Mouse (Mus musculus): ENCODE measurements around the gene Pck2. TPM values are rescaled to one million over a fixed set of nuclear protein-coding genes. Genes with fewer than 3 reads are reported as not detected.

Pck2 gene
- total RNA-seq, 2 experiments from 2014 or later = 20.4 to 21.4 TPM

DNA sequence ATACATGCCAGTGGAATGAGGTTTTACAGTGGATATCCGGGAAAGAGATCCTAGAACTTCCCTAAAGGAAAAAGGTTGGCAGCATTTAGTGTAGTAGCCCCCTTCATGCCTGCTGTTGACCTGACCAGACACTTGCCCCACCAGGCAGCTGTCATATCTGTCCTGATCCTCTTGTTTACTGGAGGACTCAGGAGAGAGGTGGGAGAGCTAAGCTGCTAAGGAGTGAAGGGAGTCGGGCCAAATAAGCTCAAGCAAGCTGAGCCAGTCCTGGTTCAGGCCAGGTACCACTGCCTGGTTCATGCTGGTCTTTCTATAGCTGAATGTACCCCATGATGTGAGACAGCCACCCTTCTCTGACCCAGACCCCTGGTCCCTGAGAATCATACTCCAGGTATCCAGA is 13.4 kb upstream of the Pck2 start:
- no peak for DNase-seq (ENCODE audit: low spot score in 2 of 2)

DNA sequence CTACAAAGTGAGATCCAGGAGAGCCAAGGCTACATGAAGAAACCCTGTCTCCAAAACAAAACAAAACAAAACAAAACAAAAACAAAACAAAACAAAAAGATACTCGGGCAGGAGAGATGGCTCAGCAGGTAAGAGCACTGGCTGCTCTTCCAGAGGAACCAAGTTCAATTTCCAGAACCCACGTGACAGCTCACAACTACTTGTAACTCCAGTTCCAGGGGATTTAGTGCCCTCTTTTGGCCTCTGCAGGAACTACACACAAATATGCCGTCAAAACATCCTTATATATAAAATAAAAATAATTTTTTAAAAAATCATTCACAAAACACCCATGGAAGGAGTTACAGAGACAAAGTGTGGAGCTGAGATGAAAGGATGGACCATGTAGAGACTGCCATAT is 12.1 kb upstream of the Pck2 start:
- no peak for DNase-seq (ENCODE audit: low spot score in 2 of 2)

DNA sequence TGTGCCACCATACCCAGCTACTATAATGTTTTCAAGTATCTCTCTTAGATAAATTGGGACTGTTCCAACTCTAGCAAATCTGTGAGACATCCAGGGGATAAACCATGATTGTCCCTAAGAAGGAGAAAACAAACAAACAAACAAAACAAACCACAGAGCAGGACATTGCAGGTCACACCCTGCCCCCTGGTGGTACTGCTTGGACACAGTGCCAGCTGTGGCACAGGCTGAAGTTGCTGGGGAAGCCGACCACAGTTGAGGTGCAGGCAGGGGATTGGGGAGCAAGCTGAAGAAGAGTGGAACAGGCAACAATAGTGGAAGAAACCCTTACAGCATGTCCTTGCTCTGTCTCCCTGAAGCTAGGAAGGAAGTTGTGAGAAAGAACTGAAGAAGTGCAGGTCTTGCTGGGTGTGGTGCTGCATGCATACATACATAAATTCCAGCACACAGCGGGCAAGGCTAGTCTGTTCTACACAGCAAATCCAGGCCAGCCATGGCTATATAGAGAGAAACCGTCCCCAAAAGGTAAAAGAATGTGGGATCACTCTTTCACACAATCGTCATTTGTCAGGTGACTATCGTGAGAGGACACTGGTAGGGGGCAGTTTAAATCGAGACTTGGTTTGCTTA is 3.8 kb upstream of the Pck2 start:
- DNase-seq (ENCODE audit: low spot score in 2 of 2) = peak in 1 of 2 experiments; percentile 59

DNA sequence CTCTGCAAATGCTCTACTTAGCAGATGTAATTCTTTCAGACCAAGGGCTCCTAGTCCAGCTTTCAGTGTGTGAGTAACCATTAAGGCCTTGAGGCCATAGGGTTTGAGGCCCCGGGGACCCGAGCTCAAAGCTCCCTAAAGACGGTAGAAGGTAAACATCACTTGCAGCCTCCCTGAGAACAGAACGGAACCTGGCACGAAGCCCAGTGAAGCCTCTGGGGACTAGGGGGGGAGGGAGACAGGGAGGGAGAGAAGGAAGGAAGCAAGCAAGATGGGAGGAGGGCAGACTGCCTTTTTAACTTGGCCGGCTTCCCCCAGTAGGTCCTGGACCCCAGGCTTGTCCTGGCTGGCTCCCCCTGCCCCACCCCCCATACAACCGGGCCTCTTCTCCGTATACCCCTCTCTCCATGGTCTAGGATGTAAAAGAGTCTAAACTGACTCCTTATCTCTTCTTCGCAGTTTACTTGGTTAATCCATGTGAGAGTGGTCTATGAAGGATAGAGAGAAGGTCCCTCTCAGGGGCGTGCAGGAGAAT is 788 bp downstream of the Pck2 start:
- DNase-seq (ENCODE audit: low spot score in 2 of 2) = peak; percentile 75 to 79

DNA sequence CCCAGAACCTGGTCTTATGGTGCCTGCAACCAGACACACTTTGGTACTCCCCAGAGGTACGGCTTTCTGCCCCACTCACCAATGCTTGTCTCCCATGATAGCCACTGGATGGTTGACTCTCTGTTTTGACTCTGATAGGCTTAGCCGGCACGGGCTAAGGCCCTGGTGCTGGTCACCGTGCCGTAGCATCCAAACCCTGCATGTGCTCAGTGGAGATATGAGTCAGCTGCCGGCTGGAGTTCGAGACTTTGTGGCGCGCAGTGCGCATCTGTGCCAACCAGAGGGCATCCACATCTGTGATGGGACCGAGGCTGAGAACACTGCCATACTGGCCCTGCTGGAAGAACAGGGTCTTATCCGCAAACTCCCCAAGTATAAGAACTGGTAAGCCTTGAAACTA is 2.2 kb downstream of the Pck2 start:
- DNase-seq (ENCODE audit: low spot score in 2 of 2) = no peak

DNA sequence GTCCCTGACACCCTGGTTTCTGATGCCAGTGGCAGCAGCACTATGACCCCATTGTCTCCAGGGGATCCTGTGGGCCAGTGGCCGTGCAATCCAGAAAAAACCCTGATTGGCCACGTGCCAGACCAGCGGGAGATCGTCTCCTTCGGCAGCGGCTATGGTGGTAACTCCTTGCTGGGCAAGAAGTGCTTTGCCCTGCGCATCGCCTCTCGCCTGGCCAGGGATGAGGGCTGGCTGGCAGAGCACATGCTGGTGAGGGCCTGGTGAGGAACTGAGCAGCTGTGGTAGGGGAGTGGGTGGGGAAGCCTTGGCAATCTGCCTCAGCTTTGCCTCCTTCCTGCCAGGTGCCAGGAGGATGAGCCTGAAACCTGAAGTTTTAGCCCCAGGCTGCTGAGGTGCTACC is 4.3 kb downstream of the Pck2 start:
- no peak for DNase-seq (ENCODE audit: low spot score in 2 of 2)

DNA sequence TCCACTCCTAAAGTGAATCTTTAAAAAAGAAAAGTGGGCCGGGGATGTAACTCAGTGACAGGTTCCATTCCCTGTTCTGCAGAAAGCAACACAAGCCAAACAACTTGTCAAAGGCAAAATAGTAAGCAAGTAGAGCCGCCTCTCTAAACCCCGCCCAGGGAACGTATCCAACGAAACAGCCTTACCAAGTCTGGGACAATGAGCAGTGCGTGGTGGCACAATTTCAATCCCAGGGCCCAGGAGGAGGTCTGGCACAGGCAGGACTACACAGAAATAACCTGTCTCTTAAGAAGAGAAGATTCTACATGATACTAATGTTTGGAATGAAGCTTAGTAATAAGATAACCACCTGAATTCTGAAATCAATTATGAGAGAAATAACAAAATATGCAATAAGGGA is 10.1 kb downstream of the Pck2 start:
- no peak for DNase-seq (ENCODE audit: low spot score in 2 of 2)

DNA sequence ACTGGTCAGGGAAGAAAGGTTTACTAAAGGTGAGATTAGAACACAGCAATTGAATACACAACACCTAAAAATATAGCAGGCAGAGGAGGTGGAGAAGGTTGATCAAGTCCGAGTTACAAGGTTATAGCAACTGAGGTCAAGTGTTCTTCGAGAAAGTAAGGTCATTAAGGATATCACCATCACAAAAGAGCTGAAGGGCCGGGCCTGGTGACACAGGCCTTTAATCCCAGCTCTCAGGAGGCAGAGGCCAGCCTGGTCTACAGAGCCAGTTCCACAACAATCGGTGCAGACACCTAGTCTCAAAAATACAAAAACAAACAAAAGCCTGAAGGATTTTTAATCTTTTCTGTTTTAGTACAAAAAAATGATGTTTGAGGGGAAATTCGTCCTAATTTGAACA is 11.3 kb downstream of the Pck2 start:
- no peak for DNase-seq (ENCODE audit: low spot score in 2 of 2)

DNA sequence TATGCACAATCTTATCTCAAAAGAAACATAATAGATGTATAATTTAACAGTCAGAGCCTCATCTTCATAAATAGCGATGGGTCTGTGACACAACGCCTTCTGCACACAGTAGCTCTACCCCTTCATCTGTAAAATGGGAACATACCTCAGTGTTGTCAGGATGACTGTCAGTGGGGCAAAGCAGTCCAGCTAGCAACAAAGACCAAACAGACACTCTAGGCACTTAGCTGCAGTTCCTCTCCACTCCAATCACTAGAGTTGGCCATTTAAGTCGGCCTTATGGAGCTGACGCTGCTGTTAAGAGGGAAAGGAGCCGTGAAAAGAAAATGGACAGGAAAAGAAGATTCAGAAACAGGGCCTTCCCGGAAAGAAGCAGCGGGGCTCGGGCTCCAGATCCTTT is 11.7 kb downstream of the Pck2 start:
- no peak for DNase-seq (ENCODE audit: low spot score in 2 of 2)

DNA sequence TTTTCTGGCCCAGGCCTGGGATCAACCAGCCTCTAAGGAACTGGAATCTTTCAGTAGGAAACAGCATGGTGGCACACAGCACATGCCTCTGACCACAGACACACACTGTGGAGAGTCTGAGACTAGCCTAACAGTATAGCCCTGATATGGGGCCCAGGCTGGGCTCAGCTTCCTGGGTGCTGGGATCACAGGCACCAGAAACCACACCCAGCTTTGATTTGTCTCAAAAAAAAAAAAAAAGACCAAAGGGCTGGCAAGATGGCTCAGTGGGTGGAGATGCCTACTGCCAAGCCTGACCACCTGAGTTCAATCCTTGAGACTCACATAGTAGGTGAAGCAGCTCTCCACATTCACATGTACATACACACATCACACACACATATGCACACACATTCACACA is 14.6 kb downstream of the Pck2 start:
- DNase-seq (ENCODE audit: low spot score in 2 of 2) = no peak

DNA sequence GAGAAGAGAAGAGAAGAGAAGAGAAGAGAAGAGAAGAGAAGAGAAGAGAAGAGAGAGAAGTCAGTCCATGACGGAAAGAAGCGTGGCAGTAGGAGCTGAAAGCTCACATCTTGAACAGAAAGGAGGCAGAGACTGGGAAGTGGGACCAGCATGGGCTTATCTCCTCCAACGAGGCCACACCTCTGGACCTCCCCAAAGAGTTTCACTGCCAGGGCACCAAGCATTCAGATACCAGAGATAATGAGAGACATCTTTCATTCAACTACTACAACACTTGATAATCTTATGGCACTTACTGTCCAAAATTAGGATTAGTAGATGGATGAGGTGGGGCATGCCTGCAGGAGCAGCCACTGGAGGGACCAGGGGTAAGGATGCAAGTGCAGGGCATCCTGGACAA is 15.7 kb downstream of the Pck2 start:
- no peak for DNase-seq (ENCODE audit: low spot score in 2 of 2)

DNA sequence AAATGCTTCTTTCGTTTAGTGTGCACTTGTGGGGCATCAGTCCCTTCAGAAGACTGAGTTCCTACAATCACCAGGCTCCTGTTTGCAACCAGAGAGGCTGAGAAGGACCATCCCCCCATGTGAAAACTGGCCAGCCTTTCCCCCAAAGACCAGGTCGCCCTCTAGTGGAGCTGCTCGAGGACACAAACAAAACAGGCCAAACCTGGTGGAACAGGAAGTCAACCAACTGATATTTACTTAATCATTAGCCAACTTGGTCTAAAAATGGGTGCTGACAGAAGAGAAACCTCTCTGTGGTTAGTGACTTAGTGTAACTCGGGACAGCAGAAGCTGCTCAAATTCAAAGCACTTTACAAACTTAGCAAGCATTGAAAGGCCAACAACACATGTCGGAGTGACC is 16.9 kb downstream of the Pck2 start:
- DNase-seq (ENCODE audit: low spot score in 2 of 2) = peak; percentile 83 to 84

DNA sequence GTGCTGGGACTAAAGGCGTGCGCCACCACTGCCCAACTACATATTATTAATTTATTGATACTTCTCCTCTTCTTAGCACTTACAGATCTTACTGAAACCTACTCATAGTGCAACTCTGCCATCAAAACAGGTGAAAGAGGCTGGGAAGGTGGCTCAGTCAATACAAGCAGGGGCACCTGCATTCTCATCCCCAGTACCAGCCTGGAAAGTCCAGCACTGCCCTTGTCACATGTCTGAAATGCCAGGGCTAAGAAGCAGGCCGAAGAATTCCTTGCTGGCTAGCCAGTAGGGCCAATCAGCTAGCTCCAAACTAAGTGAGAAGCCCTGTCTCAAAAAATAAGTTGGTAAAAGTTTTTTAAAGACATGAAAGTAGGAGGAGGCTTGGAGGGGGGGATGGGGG is 17.5 kb downstream of the Pck2 start:
- no peak for DNase-seq (ENCODE audit: low spot score in 2 of 2)

DNA sequence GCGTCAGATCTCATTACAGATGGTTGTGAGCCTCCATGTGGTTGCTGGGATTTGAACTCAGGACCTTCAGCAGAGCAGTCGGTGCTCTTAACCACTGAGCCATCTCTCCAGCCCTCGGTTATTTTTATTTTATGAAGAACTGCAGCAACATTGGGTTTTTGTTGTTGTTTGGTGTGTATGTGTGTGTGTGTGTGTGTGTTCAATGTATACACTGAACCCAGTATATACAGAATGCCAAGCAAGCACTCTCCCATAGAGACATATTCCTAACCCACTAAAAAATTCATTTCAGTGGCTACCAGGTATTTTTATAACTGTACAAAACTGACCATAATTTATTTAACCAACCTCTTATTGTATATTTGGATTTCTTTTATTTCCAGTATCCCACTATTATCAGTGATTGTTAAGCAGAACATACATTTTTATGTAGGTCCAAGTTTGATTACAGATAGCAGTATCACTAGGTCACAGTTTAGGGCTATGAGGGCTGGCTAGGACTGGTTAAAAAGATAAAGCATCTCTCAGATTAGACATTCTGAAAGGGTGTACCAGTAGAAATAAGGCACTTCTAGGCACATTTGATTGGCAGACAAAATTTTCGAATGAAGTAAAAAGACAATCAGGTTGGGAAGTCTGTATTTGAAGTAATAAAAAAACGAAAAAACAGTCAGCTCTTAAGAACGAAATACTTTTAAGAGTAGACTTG is 18.8 kb downstream of the Pck2 start:
- DNase-seq (ENCODE audit: low spot score in 2 of 2) = no peak

DNA sequence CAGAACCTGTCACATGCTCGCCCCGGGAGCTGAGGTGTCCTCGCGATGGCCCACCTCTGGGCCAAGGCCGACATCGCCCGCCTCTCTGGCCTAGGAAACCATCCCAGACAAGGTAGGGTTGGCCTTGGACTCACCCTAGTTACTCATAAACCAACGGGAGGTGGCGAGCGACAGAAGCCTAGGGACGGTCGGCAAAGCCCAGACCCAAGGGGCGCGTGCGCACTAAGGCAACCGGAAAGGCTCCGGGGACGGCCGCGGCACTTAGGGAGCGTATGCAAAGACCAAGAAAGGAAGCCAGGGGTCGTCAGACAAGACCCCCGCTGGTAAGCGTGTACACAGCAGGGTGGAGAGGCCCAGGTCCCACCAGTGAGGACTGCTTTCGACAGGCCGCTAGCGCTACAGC is 19.7 kb downstream of the Pck2 start, which contains the start of gene Dcaf11:
Dcaf11 (plus strand) TSS at position 208 of the 403 bp plus-strand sequence.
- DNase-seq (ENCODE audit: low spot score in 2 of 2) = peak; percentile 89 to 91

DNA sequence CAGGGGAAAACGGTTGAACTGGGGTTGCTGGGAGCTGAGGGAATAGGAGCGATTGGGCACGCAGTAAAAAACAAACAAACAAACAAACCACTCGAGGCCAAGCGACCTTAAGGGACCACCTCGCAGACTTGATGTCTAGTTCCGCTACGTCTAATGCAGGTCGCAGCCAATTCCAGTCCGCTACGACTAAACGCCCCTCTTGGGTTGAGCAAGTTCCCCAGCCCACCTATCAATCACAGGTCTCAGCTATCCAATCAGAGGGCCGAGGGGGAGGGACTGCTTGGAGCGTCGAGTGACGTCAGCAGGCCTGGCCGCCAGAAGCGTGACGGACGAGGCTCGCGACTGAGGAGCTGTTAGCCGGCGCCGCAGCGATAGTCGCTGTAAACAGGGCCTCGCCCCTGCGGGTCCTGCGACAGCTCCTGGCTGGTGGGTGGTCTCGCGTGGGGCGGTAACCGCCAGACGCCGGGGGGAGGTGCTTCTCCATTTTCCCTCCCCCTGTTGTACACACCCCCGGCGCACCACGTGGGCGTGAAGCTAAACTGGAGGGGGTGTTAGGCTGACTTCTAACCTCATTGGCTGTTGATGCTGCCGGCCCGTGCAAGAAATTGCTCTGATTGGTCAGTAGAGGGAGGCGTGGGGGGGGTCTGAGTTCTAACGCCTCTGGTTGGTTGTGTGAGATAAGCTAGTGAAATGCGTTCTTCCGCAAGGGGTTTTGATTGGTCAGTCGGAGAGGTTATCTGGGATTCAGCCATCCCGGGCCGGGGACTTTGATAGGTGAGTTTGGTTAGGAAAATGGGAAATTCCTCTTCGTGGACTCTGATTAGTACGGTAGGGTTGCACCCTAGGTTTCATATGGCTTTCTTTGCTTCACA is 20.4 kb downstream of the Pck2 start, which contains the start of gene A730061H03Rik:
A730061H03Rik (minus strand) TSS at position 205 of the 872 bp plus-strand sequence.
- DNase-seq (ENCODE audit: low spot score in 2 of 2) = peak; percentile 98

DNA sequence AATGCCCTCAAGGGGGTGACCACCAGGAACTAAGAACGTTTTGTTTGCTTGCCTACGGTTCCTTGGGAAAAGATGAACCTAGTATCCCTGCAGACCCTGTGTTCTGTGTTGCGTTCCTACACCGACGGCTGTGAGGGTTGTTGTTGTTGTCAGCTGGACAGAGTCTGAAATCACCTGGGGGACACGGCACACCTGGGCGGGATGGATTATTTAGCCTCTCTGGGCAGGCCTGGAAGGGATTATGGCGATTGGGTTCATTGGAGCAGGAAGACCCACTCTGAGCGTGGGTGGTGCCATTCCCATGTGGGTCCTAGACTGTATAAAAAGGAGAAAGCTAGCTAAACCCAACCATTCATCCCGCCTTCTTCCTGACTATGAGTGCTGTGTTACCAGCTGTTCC is 21.8 kb downstream of the Pck2 start:
- DNase-seq (ENCODE audit: low spot score in 2 of 2) = no peak

DNA sequence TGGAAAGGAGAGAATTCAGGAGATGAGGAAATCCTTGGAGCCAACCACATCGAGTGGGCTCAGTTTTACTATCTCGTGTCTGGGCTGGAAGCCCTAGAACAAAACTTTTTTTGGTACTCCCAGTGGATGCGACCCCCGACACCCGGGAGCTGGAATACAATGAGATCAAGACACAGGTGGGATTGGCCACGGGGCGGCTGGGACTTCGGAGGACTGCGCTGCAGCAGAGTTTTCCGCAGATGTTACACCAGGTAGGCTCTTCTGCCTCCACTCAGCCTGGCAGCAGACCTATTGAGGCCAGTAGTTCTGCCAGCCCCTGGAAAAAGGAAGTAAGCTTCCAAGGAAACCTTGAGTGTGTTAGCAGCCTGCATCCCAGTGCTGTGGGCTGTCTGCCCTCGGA is 23.2 kb downstream of the Pck2 start:
- no peak for DNase-seq (ENCODE audit: low spot score in 2 of 2)

DNA sequence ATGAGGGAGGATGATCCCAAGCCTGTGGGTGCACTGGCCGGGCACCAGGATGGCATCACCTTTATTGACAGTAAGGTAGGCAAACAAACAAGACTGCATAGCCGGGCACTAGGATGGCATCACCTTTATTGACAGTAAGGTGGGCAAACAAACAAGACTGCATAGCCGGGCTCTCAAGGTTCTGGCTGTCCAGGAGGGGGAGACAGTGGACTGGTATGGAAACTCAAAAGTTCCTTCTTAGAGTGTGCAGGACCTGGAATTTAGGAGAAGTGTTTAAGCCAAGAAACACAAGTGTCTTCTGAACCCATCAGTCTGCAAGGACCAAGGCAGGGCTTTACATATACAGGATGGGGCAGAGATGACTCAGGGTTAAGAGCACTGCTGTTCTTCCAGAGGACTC is 25.7 kb downstream of the Pck2 start:
- DNase-seq (ENCODE audit: low spot score in 2 of 2) = no peak

DNA sequence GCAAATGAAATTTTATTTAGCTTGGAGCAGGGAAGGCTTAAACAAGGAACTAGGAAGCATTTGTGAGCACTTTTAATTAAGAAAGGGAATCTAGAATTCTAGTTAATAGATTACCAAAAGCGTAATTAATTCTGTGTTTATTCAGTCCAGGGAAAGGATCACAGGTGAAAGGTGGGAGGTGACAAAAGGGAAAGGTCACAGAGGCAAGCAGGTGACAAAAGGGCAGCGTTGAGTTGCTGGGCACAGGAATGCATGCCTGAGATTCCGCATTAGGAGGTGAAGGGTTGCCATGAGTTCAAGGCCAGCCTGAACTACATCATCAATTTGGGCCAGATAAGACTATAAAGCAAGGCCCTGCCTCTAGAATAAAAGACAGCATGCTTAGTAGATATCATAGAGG is 27.4 kb downstream of the Pck2 start:
- DNase-seq (ENCODE audit: low spot score in 2 of 2) = no peak

DNA sequence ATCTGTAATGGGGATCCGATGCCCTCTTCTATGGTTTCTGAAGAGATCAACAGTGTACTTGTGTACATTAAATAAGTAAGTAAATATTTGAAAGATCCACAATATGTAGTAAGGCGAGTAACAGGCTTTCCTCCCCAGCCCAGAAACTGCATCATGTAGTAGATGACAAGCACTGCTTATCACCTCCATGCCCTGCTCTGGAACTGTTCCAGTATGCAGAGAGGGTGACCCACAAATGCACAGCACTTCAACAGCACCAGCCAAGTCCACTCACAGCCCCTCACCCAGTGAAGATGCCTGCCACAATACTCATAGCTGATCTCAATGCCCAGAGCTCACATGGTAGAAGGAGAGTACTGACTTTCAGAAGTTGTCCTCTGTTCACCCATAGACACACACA is 30.5 kb downstream of the Pck2 start:
- DNase-seq (ENCODE audit: low spot score in 2 of 2) = no peak

DNA sequence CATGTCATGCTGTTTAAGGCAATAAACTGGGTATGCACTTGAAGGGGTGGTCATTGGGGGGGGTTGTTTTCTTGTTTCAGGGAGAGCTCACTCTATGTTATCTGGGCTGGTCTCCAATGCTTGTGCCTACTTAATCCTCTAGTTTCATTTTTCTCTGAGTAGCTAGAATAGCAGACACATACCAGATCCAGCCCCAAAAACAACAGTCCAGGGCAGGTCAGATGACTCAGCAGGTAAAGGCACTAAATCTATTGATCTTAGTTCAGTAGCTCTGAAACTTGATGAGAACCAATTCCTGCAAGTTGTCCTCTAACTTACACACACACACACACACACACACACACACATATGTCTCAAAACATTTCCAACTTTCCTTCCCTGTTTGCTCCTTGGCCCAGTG is 31.7 kb downstream of the Pck2 start:
- no peak for DNase-seq (ENCODE audit: low spot score in 2 of 2)

Data from layer of hippocampus, postnatal 10 days (tissue).